Mouse (Mus musculus) olfactory bulb, adult 2 months (tissue): ENCODE data around the gene Tepsin.

Experiments used
- CTCF ChIP-seq: fragments of 200-500 bp; IDR thresholded peaks from 2 replicates; pipeline ENCODE4 v1.5.1; 2012; ENCODE audit warnings: low read depth, mild to moderate bottlenecking, low read length, moderate library complexity; ENCODE audit not compliant: insufficient read depth
- POLR2A ChIP-seq: fragments of 200-500 bp; IDR thresholded peaks from 2 replicates; pipeline ENCODE4 v1.6.1; 2012; ENCODE audit warnings: mild to moderate bottlenecking, low read depth, low read length, moderate library complexity; ENCODE audit not compliant: insufficient read depth

DNA sequence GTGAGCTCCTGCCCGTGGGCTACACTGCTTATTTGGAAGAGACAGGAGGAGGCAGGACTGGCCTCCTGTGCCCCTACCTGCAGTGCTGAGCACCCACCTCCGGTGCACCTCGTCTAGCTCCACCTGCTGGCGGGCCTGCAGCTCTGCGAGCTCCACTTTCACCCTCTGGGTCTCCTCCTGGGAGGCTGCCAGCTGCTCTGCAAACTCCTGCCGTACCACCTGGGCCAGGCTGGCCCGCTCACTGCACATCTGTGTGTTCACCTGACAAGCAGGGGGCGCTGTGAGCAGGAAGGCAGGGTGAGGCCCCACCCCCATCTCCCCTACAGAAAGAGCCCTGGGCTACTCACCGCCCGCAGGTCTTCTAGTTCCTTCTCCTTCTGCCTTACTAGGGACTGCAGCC lies 33.2 kb downstream of the Tepsin start:
- TF ChIP-seq CTCF, result peak; percentile 90
- no peak for TF ChIP-seq POLR2A
